Mouse (Mus musculus) lung, embryonic 15.5 days (tissue): ENCODE measurements around the gene Tcf25. TPM values are rescaled to one million over a fixed set of nuclear protein-coding genes. Genes with fewer than 3 reads are reported as not detected.
"Not testable (repeated sequence)": the region's sequence is repeated elsewhere in the genome, so short reads cannot be mapped to it uniquely, and the experiment has no call there.

Experiments
- ATAC-seq: fragments of 200-750 bp; cut with Nextera tagmentation; 2 replicates; pipeline ENCODE4 v1.8.0; 2017; ENCODE audit warnings: moderate number of reproducible peaks, borderline replicate concordance; ENCODE audit not compliant: low FRiP score, low TSS enrichment; ENCODE audit errors: extremely low read depth
- H3K27ac ChIP-seq: fragments of 300-500 bp; sonication (generic); 2 replicates; pipeline ENCODE4 v1.5.1; 2015; ENCODE audit warnings: moderate library complexity, mild to moderate bottlenecking, inconsistent platforms
- H3K27me3 ChIP-seq: fragments of 300-500 bp; sonication (generic); 2 replicates; pipeline ENCODE4 v1.6.1; 2015; ENCODE audit warnings: inconsistent platforms
- H3K36me3 ChIP-seq: fragments of 300-500 bp; sonication (generic); 2 replicates; pipeline ENCODE4 v1.6.1; 2015; ENCODE audit warnings: inconsistent platforms
- H3K4me1 ChIP-seq: fragments of 300-500 bp; sonication (generic); 2 replicates; pipeline ENCODE4 v1.6.1; 2015; ENCODE audit warnings: inconsistent platforms
- H3K4me2 ChIP-seq: fragments of 300-500 bp; sonication (generic); 2 replicates; pipeline ENCODE4 v1.6.1; 2015; ENCODE audit warnings: inconsistent platforms, mild to moderate bottlenecking, moderate library complexity
- H3K4me3 ChIP-seq: fragments of 300-500 bp; sonication (generic); 2 replicates; pipeline ENCODE4 v1.5.1; 2015; ENCODE audit warnings: mild to moderate bottlenecking, inconsistent platforms
- H3K9ac ChIP-seq: fragments of 300-500 bp; sonication (generic); 2 replicates; pipeline ENCODE4 v1.6.1; 2015; ENCODE audit warnings: inconsistent platforms
- H3K9me3 ChIP-seq: fragments of 300-500 bp; sonication (generic); 2 replicates; pipeline ENCODE4 v1.6.1; 2016; ENCODE audit warnings: inconsistent platforms
- WGBS: fragments of 180-500 bp; shearing (Covaris S2); methylation state at CpG from one replicate; pipeline ENCODE4 v1.1.7; 2015; 5-methylcytosine and 5-hydroxymethylcytosine counted together
- polyA plus RNA-seq: library from polyadenylated mRNA; unstranded; fragments of >200 nt; fragmentation: Nextera tagmentation; extraction: Ambion mirVana; gene quantifications from 2 replicates; pipeline ENCODE4 v1.2.1, GENCODE M21; 2015

Tcf25 gene
- polyA plus RNA-seq, 1 experiment from 2014 or later, result 162 TPM

- Histone ChIP-seq H3K27ac (no peak within 1 kb of the TSS), H3K9ac (no peak within 1 kb of the TSS), H3K27me3 (no peaks in the 10 kb centered on the region), H3K4me1 (no peaks in the 10 kb centered on the region), H3K4me3 (peak within 1 kb of the TSS; percentile 21), H3K9me3 (peaks cover 15% of the 10 kb centered on the region; the same call in 1 of the 2 replicates), H3K36me3 (no peaks in the 10 kb centered on the region), H3K4me2 (peak within 1 kb of the TSS; percentile 51)
- 63% methylated on average over 7 of the region's 7 CpGs for WGBS
- ATAC-seq, result no peak
Measured at GRCm38 (mm10) chr8:123423441-123423840, 49.9 kb downstream of the Tcf25 start, which contains the start of gene Def8. Gene Def8 (plus strand): TSS chr8:123423527.

GRCm38 (mm10) chr8:123426511-123427509, 53.3 kb downstream of the Tcf25 start:
- Histone ChIP-seq H3K27ac (no peak overlapping the region), H3K36me3 (no peaks in the 10 kb centered on the region), H3K9me3 (peaks cover 33% of the 10 kb centered on the region; the same call in 1 of the 2 replicates), H3K4me1 (no peaks in the 10 kb centered on the region), H3K9ac (no peak overlapping the region), H3K27me3 (no peaks in the 10 kb centered on the region), H3K4me2 (no peak overlapping the region), H3K4me3 (no peak overlapping the region)
- no peak for ATAC-seq
- 95% methylated on average over 27 of the region's 27 CpGs for WGBS

GRCm38 (mm10) chr8:123427639-123428275, 54.2 kb downstream of the Tcf25 start:
- H3K27me3 ChIP-seq, result no peaks in the 10 kb centered on the region
- H3K4me3 ChIP-seq, result no peak overlapping the region
- 97% methylated on average over 24 of the region's 24 CpGs for WGBS
- no peaks in the 10 kb centered on the region for H3K36me3 ChIP-seq
- no peak overlapping the region for H3K27ac ChIP-seq
- no peaks in the 10 kb centered on the region for H3K4me1 ChIP-seq
- no peak overlapping the region for H3K9ac ChIP-seq
- ATAC-seq, result no peak
- no peak overlapping the region for H3K4me2 ChIP-seq
- peaks cover 41% of the 10 kb centered on the region for H3K9me3 ChIP-seq

- no peak for ATAC-seq
- Histone ChIP-seq H3K36me3 (no peaks in the 10 kb centered on the region), H3K4me2 (no peak overlapping the region), H3K9ac (no peak overlapping the region), H3K4me3 (no peak overlapping the region), H3K4me1 (no peaks in the 10 kb centered on the region), H3K9me3 (peaks cover 41% of the 10 kb centered on the region), H3K27ac (no peak overlapping the region), H3K27me3 (no peaks in the 10 kb centered on the region)
- 96% methylated on average over 29 of the region's 29 CpGs for WGBS
Measured at GRCm38 (mm10) chr8:123428343-123428893, 54.9 kb downstream of the Tcf25 start.

- WGBS, result 94% methylated on average over 23 of the region's 23 CpGs
- ATAC-seq, result no peak
Measured at GRCm38 (mm10) chr8:123428939-123429721, 55.6 kb downstream of the Tcf25 start.

GRCm38 (mm10) chr8:123429722-123430013, 56.1 kb downstream of the Tcf25 start:
- H3K9me3 ChIP-seq, result peaks cover 41% of the 10 kb centered on the region
- H3K27me3 ChIP-seq, H3K36me3 ChIP-seq, H3K27ac ChIP-seq, H3K4me3 ChIP-seq, H3K4me2 ChIP-seq, H3K4me1 ChIP-seq, ATAC-seq, H3K9ac ChIP-seq: not testable (repeated sequence)
- WGBS, result 94% methylated on average over 15 of the region's 15 CpGs

More at GRCm38 (mm10) chr8:123428939-123429721, 55.6 kb downstream of the Tcf25 start:
- Histone ChIP-seq H3K27ac (no peak overlapping the region), H3K4me1 (no peaks in the 10 kb centered on the region), H3K36me3 (no peaks in the 10 kb centered on the region), H3K9ac (no peak overlapping the region), H3K27me3 (no peaks in the 10 kb centered on the region), H3K4me2 (no peak overlapping the region), H3K4me3 (no peak overlapping the region), H3K9me3 (peaks cover 41% of the 10 kb centered on the region)

GRCm38 (mm10) chr8:123430936-123431335, 57.4 kb downstream of the Tcf25 start:
- H3K27me3 ChIP-seq, H3K4me2 ChIP-seq, H3K27ac ChIP-seq, H3K4me3 ChIP-seq, ATAC-seq, H3K4me1 ChIP-seq, H3K9ac ChIP-seq, H3K36me3 ChIP-seq: not testable (repeated sequence)
- 92% methylated on average over 8 of the region's 8 CpGs for WGBS
- peaks cover 41% of the 10 kb centered on the region for H3K9me3 ChIP-seq

GRCm38 (mm10) chr8:123431616-123432365, 58.2 kb downstream of the Tcf25 start:
- H3K36me3 ChIP-seq, result no peaks in the 10 kb centered on the region
- no peak overlapping the region for H3K27ac ChIP-seq
- 93% methylated on average over 25 of the region's 25 CpGs for WGBS
- no peak for ATAC-seq
- no peak overlapping the region for H3K4me2 ChIP-seq
- no peaks in the 10 kb centered on the region for H3K4me1 ChIP-seq
- no peak overlapping the region for H3K4me3 ChIP-seq
- no peak overlapping the region for H3K9ac ChIP-seq
- H3K9me3 ChIP-seq, result peaks cover 41% of the 10 kb centered on the region
- no peaks in the 10 kb centered on the region for H3K27me3 ChIP-seq

- Histone ChIP-seq H3K9me3 (peaks cover 37% of the 10 kb centered on the region), H3K27me3 (no peaks in the 10 kb centered on the region), H3K4me2 (no peak overlapping the region), H3K9ac (no peak overlapping the region), H3K4me1 (no peaks in the 10 kb centered on the region), H3K36me3 (no peaks in the 10 kb centered on the region), H3K4me3 (no peak overlapping the region), H3K27ac (no peak overlapping the region)
- WGBS, result 96% methylated on average over 16 of the region's 16 CpGs
- ATAC-seq, result no peak
Measured at GRCm38 (mm10) chr8:123432381-123432780, 58.8 kb downstream of the Tcf25 start.

GRCm38 (mm10) chr8:123433241-123433974, 59.9 kb downstream of the Tcf25 start:
- not testable (repeated sequence) for H3K9ac ChIP-seq, H3K4me1 ChIP-seq, H3K4me3 ChIP-seq, H3K4me2 ChIP-seq, H3K27me3 ChIP-seq, ATAC-seq, H3K36me3 ChIP-seq, H3K27ac ChIP-seq
- WGBS, result 98% methylated on average over 46 of the region's 47 CpGs
- H3K9me3 ChIP-seq, result peaks cover 26% of the 10 kb centered on the region
